Mouse (Mus musculus) ES-E14 (cell line): ENCODE results near the gene Coro1c.

Source experiments
- CHD2 ChIP-seq: IDR thresholded peaks from 2 replicates; pipeline ENCODE4 v1.6.1; 2014; ENCODE audit warnings: mild to moderate bottlenecking, low read depth, low read length, inconsistent platforms
- ZNF384 ChIP-seq: IDR thresholded peaks from 2 replicates; pipeline ENCODE4 v1.6.1; 2012; ENCODE audit warnings: low read depth, low read length, inconsistent platforms

GRCm38 (mm10) chr5:113852463-113852862 is 56.1 kb downstream of the Coro1c start:
- no peak for TF ChIP-seq ZNF384
- TF ChIP-seq CHD2, result no peak
